8 mouse cellular contexts compared by ENCODE assay signal in genomic region chr7:25141761-25142160, GRCm38 (mm10). TPM values are rescaled to one million over a fixed set of nuclear protein-coding genes. Genes with fewer than 3 reads are reported as not detected.
A peak's percentile ranks its signal among the peaks of the same experiment; 100 is the strongest.
DNase-seq lines count a peak whose midpoint lies in the region; ATAC-seq and TF ChIP-seq lines count a peak whose summit lies in the region.

No protein-coding gene starts in this region.

- H3K4me1 ChIP-seq in hindbrain, postnatal 0 days (ENCODE audit: insufficient read depth, low read length), result no peaks in the 10 kb centered on the region
- H3K4me1 ChIP-seq in hindbrain, embryonic 14.5 days (replicated peaks; ENCODE audit: control insufficient read depth, insufficient read depth, low read length), result no peaks in the 10 kb centered on the region
- H3K4me1 ChIP-seq in kidney, embryonic 14.5 days (ENCODE audit: control insufficient read depth, insufficient read depth, low read length), result no peaks in the 10 kb centered on the region

- no peak overlapping the region for H3K4me3 ChIP-seq in hindbrain, postnatal 0 days (ENCODE audit: low read length)
- no peak overlapping the region for H3K4me3 ChIP-seq in hindbrain, embryonic 14.5 days (replicated peaks; ENCODE audit: low read length)
- no peak overlapping the region for H3K4me3 ChIP-seq in kidney, embryonic 14.5 days (ENCODE audit: low read length)

- peak; percentile 38 for TF ChIP-seq CTCF in hindbrain, postnatal 0 days (IDR thresholded peaks at IDR 0.05; ENCODE audit: low read depth)

- H3K36me3 ChIP-seq in hindbrain, postnatal 0 days (ENCODE audit: insufficient read depth, low read length), result no peaks in the 10 kb centered on the region
- no peaks in the 10 kb centered on the region for H3K36me3 ChIP-seq in hindbrain, embryonic 14.5 days (replicated peaks; ENCODE audit: control insufficient read depth, insufficient read depth)
- no peaks in the 10 kb centered on the region for H3K36me3 ChIP-seq in kidney, embryonic 14.5 days (ENCODE audit: control insufficient read depth, insufficient read depth, low read length)

- H3K9ac ChIP-seq in hindbrain, postnatal 0 days (replicated peaks; ENCODE audit: low read length), result no peak overlapping the region
- H3K9ac ChIP-seq in hindbrain, embryonic 14.5 days, result no peak overlapping the region
- H3K9ac ChIP-seq in kidney, embryonic 14.5 days (ENCODE audit: low read depth, low read length), result no peak overlapping the region

- no peak for ATAC-seq in hindbrain, postnatal 0 days
- ATAC-seq in hindbrain, embryonic 14.5 days (ENCODE audit: low FRiP score), result no peak
- peak; percentile 57; the same call in 1 of the 2 replicates for ATAC-seq in kidney, embryonic 14.5 days (ENCODE audit: low FRiP score, low TSS enrichment)
- ATAC-seq in megakaryocyte-erythroid progenitor cell, adult 5-6 weeks (replicated peaks; ENCODE audit: low FRiP score, low TSS enrichment, poor library complexity, severe bottlenecking), result peak; percentile 81

- H3K4me2 ChIP-seq in hindbrain, postnatal 0 days (ENCODE audit: low read depth, low read length), result no peak overlapping the region
- no peak overlapping the region for H3K4me2 ChIP-seq in hindbrain, embryonic 14.5 days (replicated peaks)
- no peak overlapping the region for H3K4me2 ChIP-seq in kidney, embryonic 14.5 days (replicated peaks; ENCODE audit: low read depth, low read length)

- H3K27me3 ChIP-seq in hindbrain, postnatal 0 days (ENCODE audit: insufficient read depth, low read length), result no peaks in the 10 kb centered on the region
- no peaks in the 10 kb centered on the region for H3K27me3 ChIP-seq in hindbrain, embryonic 14.5 days (ENCODE audit: control insufficient read depth, insufficient read depth, low read length)
- no peaks in the 10 kb centered on the region for H3K27me3 ChIP-seq in kidney, embryonic 14.5 days (ENCODE audit: control insufficient read depth, insufficient read depth, low read length)

- H3K9me3 ChIP-seq in hindbrain, postnatal 0 days (ENCODE audit: low read length), result no peaks in the 10 kb centered on the region
- no peaks in the 10 kb centered on the region for H3K9me3 ChIP-seq in hindbrain, embryonic 14.5 days (ENCODE audit: control insufficient read depth, low read length)
- H3K9me3 ChIP-seq in kidney, embryonic 14.5 days (ENCODE audit: control insufficient read depth, low read length), result no peaks in the 10 kb centered on the region

- DNase-seq in hindbrain, postnatal 0 days (ENCODE audit: low spot score), result peak; percentile 54
- no peak for DNase-seq in hindbrain, embryonic 14.5 days (ENCODE audit: low spot score)
- DNase-seq in R1 (ENCODE audit: low read depth, low spot score), result peak; percentile 82
- no peak for DNase-seq in right cerebral cortex, postnatal 4 days
- no peak for DNase-seq in right cerebral cortex, postnatal 36 days (ENCODE audit: low spot score in 2 of 2)
- DNase-seq in cerebellum, adult 9-11 months, result no peak

- no peak overlapping the region for H3K27ac ChIP-seq in hindbrain, postnatal 0 days
- no peak overlapping the region for H3K27ac ChIP-seq in hindbrain, embryonic 14.5 days
- no peak overlapping the region for H3K27ac ChIP-seq in kidney, embryonic 14.5 days (ENCODE audit: low read depth, low read length)

- 13% methylated on average over 5 of the region's 5 CpGs for WGBS in hindbrain, postnatal 0 days
- whole genome bisulfite sequencing in hindbrain, embryonic 14.5 days, result 5% methylated on average over 5 of the region's 5 CpGs
- WGBS in kidney, embryonic 14.5 days, result 3% methylated on average over 5 of the region's 5 CpGs

RNA-seq across cellular contexts. Expression of gene Pou2f2, which starts 37.8 kb away (rescaled TPM):
- total RNA-seq in hindbrain, postnatal 0 days (2014; rRNA removed), result 3.9 and 4.7 TPM in 2 replicates
- 14.4 and 20.2 TPM in 2 replicates for polyA plus RNA-seq in hindbrain, postnatal 0 days (2015; fragmentation: Nextera tagmentation; extraction: Ambion mirVana)
- polyA plus RNA-seq in hindbrain, embryonic 14.5 days (2014; fragmentation: Nextera tagmentation; extraction: Ambion mirVana), result 31.8 and 32.5 TPM in 2 replicates
- 0.39 and 0.90 TPM in 2 replicates for polyA plus RNA-seq in kidney, embryonic 14.5 days (2014; fragmentation: Nextera tagmentation; extraction: Ambion mirVana)
- total RNA-seq in megakaryocyte-erythroid progenitor cell, adult 5-6 weeks (2014; fragmentation: Nextera tagmentation), result 0.40 and 0.57 TPM in 2 replicates
- 0.91 TPM in 1 of 2 replicates, not detected in the other for total RNA-seq in megakaryocyte-erythroid progenitor cell, adult 5-6 weeks (2017)

Comparison
In these comparisons a context has a peak if more than half of its experiments do, and no peak if none do; other contexts are left out.
1. DNase-seq: peak in hindbrain, postnatal 0 days (single experiment) and R1 (single experiment); none in hindbrain, embryonic 14.5 days (single experiment), right cerebral cortex, postnatal 4 days (single experiment), right cerebral cortex, postnatal 36 days (0 of 2) and cerebellum, adult 9-11 months (single experiment).
2. ATAC-seq: peak in kidney, embryonic 14.5 days (single experiment) and megakaryocyte-erythroid progenitor cell, adult 5-6 weeks (single experiment); none in hindbrain, postnatal 0 days (single experiment) and hindbrain, embryonic 14.5 days (single experiment).